Mouse (Mus musculus) layer of hippocampus, adult 8-10 months (tissue): ENCODE data around the gene Hoxb8. TPM values are rescaled to one million over a fixed set of nuclear protein-coding genes. Genes with fewer than 3 reads are reported as not detected.
A peak's percentile ranks its signal among the peaks of the same experiment; 100 is the strongest.

Experiments
- DNase-seq, 2 experiments: peaks; one replicate each; pipeline ENCODE4 v3.0.0; 2022; ENCODE audit warnings: low spot score in 2 of 2
- total RNA-seq, 4 experiments: library from RNA; stranded (reverse); gene quantifications; 2 replicates each; pipeline ENCODE4 v1.2.4; 2022

The Hoxb8 gene
- total RNA-seq, 4 experiments from 2014 or later = not detected

DNA sequence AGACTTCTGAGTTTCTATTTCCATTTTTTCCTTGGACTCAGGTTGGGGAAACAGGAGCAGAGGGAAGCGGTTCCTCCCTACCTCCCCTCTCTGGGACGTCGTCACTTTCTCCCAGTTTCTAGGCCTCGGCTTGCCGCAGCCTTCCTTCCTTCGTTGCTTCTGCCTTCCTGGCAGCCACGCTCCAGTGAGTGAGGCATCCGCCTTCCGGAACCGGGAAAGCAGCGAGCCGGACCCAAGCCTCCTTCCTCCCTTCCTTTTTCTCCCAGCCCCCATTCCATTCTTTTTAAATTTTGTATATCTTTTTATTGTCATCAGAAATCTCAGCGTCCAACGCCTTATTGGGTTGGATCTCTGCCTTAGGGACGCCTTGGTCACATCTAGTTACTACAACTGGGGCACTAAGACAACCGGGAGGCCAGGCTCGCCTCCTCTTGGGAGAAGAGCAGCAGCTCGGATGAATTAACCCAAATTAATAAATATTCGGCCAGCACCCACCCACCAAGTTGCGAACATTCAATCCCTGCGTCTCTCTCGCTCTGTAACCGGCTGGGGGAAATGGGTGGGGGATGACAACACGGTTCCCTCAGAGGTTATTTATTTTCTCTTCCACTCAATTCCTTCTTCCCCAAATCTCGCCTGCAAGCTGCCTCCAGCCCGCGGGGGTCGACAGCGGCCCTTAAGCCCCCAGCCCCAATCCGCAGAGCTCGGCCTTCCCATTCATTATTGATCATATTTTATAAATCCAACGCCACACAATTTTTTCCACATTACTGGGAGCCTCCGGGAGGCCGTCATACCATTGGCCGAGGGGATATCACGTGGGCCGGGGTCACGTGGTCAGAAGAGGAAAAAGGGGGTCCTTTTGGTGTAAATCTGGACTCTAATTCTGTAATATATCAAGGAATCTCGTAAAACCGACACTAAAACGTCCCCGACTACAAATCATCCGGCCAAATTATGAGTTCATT lies 4.3 kb downstream of the Hoxb8 start, which contains the start of gene Hoxb7:
Gene Hoxb7 (plus strand): TSS at position 853 of the 968 bp plus-strand sequence.
- DNase-seq = no peak

DNA sequence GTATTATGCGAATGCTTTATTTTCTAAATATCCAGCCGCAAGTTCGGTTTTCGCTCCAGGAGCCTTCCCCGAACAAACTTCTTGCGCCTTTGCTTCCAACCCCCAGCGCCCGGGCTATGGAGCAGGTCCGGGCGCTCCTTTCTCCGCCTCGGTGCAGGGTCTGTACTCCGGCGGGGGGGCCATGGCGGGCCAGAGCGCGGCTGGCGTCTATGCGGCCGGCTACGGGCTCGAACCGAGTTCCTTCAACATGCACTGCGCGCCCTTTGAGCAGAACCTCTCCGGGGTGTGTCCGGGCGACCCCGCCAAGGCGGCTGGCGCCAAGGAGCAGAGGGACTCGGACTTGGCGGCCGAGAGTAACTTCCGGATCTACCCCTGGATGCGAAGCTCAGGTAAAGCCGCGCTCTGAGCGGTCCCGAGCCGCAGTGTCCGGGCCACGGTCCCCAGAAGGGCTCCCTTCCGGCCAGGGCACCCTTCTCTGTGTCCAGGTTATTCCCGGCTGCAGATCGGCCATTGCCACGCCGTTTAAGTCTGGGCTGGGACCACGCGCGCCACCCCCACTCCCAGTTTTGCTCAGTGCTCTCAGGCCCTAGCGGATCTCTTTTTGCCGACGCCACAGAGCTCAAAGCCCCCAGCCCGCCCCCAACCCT lies 5.2 kb downstream of the Hoxb8 start:
- DNase-seq = no peak

DNA sequence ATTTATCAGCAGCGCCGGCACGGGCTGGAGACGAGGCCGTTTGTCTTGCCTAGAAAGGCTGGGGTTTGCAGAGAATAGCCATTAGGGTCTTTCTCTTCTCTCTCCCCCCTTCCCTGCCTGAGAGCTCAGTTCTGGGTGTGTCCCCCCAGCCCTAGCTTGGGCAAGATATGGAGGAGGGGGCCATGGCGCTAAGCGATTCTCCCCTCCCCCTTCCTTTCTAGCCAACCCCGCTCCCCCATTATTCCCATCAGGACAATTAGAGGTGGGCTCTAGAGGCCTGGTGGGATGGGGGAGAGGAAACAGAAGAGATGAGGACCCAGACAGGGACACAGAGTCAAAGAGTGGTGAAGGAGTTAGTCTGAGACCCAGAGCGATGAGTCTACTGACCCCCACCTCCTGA lies 5.7 kb downstream of the Hoxb8 start:
- no peak for DNase-seq

DNA sequence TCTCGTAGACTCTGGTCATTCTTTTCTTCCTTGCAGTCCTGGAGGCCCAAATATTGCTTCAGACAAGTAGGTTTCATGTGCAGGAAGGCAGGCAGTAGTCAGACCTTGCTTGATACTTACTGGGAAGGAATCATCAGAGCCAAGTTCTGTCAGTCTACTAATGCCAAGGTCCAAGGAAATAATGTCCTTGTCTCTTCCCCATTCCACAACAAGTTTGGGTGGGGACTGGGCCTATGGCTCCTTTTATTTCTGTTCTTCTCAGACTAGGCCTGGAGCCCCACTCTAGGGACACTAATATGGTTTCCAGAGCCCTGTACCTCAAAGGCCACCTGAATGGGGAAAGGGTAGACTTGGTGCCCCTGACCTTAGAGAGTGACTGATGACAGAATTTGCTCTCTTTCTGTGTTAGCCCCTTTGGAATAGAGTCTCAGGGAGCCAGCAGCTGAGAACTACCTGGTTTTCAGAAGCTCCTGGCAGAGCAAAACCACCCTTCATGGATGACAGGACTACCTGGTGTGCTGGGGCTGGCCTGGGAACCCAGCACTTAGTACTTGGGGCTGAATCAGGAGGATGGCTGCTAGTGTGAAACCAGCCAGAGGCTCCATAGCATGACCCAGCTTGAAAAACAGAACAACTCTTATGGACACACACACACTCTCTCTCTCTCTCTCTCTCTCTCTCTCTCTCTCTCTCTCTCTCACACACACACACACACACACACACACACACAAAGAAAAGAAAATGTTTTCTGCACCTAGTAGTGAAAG lies 6.9 kb downstream of the Hoxb8 start:
- DNase-seq = no peak

DNA sequence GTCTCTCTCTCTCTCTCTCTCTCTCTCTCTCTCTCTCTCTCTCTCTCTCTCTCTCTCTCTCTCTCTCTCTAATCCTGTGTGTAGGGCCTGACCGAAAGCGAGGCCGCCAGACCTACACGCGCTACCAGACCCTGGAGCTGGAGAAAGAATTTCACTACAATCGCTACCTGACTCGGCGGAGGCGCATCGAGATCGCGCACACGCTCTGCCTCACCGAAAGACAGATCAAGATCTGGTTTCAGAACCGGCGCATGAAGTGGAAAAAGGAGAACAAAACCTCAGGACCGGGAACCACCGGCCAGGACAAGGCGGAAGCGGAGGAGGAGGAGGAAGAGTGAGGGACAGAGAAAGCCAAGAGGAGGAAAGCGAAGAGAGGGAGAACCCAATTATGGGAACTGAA lies 7.6 kb downstream of the Hoxb8 start:
- no peak for DNase-seq

DNA sequence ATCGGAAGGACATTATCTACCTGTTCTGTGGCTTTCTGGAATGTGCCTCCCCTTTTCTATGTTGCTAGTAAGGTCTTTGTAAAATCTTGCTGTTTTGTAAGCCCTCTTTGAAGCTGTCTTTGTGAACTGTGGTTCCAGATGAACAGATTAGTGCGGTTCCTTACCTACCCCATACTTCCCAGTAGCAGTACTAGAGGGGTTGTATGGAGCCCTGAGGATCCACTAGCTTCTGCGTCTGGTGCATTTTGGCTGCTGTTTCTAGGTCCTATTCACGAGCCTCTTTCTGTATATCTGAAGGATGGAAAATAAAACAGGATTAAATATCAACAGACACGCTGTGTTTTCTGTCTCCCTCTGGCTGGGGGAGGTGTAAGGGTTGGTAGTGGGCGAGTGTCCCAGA lies 8.1 kb downstream of the Hoxb8 start:
- no peak for DNase-seq

DNA sequence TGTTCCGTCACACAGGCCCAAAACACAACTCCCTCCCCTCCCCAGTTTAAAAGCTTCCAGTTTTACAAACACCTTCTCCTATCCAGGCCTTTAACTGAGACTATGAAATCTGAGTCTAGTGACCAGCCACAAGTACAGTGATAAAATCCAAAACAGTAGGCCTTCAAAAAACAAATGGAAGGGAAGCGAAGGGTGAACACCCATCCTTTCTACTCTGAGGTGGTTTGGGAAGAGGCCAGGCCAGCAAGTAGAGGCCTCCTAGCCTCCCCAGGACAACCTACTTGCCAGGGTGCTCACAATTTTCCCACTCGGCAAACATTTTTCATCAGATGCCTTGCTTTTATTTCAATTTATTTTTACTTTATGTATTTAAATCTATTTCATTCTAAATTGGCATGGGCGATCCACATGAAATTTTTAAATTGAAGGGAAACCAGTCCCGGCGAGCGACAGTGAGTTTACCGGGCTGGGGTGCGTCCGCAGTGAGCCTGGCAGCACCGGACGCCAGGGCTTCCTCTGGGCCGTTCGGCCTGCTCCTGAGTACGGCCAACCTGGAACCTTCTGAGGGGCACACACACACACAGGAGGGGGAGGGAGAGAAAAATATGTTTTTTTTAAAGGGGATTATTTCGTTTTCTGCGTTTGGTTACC lies 9.1 kb downstream of the Hoxb8 start:
- DNase-seq = no peak

DNA sequence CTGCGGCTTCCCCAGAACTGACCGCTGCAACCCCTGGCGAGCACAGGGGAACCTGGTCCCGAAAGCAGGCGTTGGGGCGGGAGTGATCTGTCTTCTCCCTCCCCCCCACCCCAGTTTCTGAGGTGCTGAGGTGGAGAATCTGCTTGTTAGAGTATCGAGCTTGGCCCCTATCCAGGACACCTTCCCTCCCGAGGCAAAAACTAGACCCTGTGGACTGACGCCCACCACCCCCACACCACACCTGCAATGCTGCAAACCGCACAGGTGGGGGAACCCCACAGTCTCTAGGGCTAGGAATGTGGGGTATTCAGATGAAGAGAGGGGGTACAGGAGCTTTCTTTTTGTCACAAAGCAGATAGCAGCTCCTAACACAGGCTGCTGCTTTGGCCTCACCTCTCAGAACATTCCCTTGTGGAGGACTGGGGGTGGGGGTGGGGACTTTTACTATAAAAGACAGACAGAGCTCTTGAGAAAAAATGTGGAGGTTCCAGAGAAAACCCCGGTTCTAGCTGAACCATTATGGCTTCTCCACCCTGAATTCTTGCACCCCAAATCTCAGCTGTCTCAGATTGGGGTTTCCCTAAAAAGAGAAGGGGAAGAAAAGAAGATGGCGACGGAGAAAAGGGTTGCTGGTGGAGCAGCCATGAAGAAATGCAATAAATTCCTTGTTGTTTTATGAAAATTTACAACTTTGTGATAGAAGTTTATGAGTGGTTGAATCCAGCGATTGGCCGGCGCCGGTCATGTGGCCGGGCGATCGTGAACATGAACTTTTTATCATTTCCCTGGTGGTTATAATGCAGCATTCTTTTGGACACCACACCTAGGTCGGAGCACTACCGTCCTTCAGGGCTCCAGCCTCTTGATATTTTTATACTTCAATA lies 10.2 kb downstream of the Hoxb8 start, which contains the start of gene Hoxb6:
Gene Hoxb6 (plus strand): TSS at position 796 of the 884 bp plus-strand sequence.
- no peak for DNase-seq

DNA sequence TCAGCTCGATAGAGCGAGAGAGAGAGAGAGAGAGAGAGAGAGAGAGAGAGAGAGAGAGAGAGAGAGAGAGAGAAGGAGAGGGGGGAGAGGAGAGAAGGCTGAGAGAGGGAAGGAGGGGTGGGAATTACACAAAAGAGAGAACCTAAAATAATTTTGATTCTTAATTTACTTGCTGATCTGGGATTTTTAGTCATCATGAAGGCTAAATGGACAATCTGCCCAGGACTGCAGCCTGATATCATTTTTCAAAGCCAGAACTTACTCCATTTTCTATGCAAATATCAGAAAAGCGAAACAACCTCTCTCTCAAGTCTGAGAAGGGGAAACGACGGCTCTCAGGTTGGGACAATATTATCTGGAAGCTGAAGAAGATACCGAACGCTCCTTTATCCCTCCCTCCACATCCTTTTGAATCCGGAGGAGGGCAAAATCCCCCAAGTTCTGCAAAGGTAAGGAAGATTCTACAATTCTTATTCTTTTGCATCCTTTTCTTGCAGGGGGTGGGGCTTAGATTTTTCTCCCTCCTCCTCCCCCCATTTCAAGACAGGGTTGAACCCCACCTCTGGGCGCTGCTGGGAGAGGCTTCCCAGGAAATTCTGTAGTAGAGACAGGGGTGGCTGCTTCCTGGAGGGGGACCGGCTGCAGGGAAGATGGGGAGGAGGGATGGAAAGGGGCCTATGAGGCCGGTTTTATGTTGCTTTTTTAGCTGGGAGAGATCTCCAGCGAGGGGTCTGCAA lies 11.0 kb downstream of the Hoxb8 start:
- DNase-seq = no peak

DNA sequence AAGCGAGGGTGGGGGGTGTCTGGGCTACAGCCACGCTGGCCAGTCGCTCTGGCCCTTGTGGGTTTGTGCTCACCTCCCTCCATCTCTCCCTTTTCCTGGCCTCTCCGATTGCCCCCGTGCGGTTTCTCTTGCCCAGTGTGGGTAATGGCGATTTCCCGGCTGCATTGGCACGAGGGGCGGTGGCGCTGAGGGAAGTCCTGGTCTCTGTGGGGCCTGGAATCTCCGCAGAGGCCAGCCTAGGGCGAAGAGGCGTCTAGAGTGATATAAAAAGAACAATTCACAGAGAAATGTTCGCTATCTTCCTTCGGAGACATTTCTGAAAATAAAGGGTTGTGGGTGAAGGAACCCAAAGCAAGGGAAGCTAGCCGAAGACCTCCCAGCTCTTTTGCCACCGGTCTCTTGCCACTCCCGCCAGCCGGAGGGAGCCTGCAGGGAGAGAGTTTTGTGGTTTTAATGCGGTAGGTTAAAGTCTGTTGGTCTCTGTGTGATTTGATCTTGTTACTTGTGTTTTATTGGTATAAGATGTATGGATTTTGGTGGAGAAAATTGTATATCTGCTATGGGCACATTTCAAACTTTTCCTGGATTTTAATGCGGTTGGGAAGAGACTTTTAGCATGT lies 11.7 kb downstream of the Hoxb8 start:
- no peak for DNase-seq

DNA sequence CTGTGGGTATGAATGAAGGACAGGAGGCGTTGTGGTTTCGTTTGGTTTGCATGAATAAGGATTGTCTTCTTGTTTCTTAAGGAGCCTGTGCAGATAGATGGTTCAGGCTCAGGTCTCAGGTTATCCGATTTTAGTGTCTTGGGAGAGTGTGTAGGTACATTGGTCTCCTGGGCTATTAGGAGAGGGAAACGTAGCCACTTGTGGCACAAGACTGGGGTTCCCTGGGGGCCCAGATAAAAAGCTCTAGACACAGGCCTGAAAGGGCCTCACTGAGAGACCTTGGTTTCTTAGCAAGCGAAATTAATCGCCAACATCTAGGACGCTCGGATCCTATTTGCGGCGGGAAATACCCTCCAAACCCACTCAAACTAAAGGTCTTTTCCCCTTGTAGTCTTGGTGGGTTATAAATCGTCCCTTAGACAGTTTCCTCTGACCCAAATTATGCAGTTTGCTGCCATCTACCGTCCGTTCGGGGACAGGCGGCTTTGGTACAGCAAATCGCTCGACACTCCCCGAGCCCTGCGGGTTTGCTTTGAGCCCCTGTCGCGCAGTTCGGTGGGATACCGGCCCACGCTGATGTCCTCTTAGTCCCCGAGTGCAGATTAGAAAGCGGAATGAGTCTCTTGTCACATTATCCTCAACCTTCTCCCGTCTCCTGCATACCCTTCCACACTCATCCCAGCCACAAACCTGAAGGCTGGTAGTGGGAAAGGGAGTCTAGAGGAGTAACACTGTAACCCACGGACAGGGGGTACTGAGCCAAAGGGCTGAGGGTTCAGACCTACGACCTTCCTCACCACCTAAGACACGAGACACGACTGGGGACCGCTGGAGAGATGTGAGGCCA lies 12.8 kb downstream of the Hoxb8 start:
- peak in 1 of 2 experiments; percentile 41 for DNase-seq

DNA sequence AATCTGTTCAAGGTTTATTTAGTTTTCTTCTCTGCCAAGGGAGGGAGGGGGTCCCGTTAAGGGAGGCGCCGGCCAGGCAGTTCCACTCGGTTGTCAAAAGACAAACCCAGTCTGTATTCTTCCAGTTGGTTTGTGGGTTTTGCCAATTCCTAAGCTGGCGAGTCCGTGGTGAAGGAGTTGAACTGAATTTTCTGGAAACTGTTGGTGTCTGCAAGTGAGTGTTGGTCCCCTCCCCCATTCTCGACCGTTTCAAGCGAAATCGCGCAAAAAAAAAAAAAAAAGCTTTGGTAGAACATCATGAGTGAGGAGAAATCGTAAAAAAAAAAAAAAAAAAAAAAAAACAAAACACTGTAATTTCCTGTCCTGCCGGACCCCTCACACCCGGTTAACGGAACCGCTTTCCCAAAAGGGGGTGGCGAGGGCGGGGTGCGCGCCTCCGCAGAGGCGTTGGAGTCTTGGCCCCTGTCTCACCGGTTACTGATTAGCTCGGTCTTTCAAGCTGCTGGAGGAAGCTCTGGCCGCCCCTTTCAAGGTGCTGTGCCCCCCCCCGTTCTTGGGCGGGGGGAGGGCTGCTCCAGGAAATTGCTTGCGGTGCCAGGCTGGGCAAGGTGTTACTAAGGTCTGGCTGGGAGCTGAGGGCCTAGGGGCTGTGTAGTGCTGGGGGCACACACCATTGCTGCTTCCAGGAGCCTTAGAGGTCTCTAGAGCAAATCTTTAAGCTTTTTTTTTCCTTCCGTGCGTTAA lies 13.6 kb downstream of the Hoxb8 start:
- no peak for DNase-seq

DNA sequence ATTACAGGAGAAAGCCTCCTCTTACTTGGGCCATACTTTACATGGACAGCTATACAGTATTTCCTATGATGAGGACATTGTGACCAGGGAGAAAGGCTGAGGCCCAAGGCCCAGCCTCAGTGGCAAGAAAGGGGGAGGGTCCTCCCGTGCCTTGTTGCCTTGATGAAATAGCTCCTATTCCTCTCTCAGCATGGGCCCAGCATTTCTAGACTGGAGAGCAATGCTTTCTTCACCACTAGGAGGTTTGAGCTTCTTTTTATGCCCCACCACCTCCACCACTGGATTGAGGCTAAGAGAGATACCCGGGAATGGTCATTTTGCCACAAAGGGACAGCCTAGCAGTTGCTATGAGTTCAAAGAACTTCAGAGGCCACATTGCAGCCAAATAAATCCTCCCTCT lies 15.3 kb downstream of the Hoxb8 start:
- DNase-seq = no peak

DNA sequence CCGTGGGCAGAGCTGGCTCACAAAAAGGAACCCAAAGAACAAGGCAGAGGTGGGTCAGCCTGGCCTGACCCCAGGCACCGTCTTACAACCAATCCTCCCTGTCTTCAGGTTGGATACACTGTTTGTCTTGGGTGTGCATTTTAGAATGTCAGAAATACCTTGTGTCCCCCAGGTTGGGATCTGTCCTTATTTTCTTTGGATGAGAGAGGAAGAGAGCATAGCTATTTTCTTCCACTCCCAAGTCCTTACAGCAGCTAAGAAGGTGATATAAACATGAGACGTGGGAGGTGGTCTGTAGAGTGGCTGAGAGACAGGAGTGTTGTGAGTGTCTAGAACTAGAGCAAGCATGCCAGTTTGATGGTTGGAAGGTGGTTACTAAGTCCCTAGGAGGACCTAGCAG lies 15.7 kb downstream of the Hoxb8 start:
- no peak for DNase-seq

DNA sequence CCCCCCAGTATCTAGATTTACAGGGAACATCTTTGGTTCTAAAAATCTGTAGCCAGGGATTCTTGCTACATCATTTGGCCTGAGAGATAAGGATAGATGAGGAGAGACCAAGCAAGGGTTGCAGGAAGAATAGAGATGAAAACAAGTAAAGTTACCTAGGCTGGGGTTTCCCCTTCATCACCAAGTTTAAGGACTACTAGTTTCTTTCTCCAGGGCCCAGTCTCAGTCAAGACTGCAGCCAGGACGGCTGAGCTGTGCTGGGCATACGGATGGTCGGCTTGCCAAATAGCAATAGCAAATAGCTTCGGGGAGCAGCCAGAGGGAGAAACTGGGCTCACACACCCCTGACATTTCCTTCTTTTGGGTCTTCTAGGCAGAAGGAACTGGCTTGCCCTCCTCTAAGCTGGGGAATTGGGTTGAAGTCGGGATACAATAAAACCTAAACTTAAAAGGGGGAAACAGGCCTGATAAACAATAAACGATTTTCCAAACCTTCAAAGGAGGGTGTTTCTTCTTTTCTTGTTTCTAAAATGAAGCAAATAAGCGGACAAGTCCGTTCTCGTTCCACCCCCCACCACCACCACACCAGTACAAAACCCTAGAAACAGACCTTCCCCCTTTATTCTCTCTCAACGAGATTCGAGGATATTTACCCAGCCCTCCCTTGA lies 16.4 kb downstream of the Hoxb8 start:
- DNase-seq = no peak

DNA sequence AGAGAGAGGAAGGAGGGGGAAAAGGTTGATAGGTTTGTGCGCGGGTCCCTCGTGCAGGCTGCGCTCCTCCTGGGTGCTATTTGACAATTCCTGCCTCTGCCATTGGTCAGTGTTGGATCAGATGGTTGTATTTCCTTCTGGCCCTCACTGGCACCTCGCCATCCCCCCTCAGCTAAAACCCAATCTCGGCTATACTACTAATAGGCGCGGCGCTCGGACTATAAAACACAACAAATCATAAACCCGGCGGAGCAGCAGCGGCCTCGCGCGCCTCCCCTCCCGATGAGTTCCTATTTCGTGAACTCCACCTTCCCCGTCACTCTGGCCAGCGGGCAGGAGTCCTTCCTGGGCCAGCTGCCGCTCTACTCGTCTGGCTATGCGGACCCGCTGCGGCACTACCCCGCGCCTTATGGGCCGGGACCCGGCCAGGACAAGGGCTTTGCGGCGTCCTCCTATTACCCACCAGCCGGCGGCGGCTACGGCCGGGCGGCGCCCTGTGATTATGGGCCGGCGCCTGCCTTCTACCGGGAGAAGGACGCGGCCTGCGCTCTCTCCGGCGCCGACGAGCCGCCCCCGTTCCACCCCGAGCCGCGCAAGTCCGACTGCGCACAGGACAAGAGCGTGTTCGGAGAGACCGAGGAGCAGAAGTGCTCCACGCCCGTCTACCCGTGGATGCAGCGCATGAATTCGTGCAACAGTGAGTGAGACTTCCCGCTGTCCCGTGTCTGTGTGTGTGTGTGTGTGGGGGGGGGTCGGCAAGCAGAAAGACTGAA lies 17.4 kb downstream of the Hoxb8 start:
- DNase-seq = no peak
